Mouse (Mus musculus): ENCODE measurements around the gene Nuak2. TPM values are rescaled to one million over a fixed set of nuclear protein-coding genes. Genes with fewer than 3 reads are reported as not detected.

Gene Nuak2
- polyA plus RNA-seq, 1 experiment from 2014 or later, result 4.2 TPM

DNA sequence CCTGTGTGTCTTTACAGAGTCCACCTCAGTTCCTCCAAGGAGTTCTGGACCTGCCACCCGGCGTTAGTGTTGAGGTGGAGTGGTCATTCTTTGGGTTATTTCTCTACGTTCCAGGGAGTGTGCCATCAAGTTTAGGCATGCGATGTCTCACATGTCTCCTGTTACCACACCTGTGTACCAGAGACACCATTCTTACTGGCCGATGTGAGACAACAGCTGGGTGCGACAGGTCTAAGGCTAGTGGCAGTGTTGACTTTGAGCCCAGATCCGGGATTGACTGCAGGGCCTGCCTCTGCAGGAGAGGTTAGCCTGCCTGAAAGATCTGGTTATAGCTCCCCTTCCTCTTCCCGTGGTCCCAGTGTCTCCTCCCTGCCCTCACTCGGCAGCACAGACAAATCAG lies 38.3 kb downstream of the Nuak2 start:
- 66% methylated on average over 9 of the region's 9 CpGs for WGBS
- Histone ChIP-seq H3K27ac (ENCODE audit: low read length) (no peak overlapping the region), H3K36me3 (ENCODE audit: control insufficient read depth, insufficient read depth, low read length) (peaks cover 17% of the 10 kb centered on the region)

DNA sequence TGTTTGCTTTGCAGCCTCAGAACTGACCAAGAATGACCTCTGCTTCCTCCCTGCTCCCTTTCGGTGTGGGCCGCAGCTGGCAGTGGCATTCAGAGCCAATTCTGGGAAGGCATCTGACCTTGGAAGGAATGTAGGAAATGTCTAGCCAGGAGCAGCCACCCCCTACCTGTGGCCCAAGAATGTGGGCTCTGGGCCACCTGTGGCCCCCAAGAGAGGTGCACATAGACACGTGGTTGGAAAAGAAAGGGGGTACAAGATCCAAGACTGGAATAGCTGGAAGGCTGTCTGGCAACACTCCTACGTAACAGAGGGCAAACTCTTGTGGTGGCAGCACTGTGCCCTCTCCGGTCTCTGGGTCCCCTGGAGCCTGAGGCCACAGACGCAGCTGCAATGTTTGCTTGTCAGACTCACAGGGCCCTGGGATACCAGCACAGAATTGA lies 39.3 kb downstream of the Nuak2 start:
- Histone ChIP-seq H3K27me3 (ENCODE audit: control insufficient read depth, insufficient read depth, low read length) (no peaks in the 10 kb centered on the region), H3K4me2 (replicated peaks; ENCODE audit: low read depth, low read length) (no peak overlapping the region), H3K4me1 (ENCODE audit: control insufficient read depth, insufficient read depth, low read length) (no peaks in the 10 kb centered on the region), H3K9ac (replicated peaks; ENCODE audit: low read depth, low read length) (no peak overlapping the region), H3K27ac (ENCODE audit: low read length) (no peak overlapping the region), H3K4me3 (ENCODE audit: low read depth, low read length) (no peak overlapping the region), H3K9me3 (ENCODE audit: control insufficient read depth, low read depth, low read length) (peaks cover 4% of the 10 kb centered on the region; the same call in 1 of the 2 replicates), H3K36me3 (ENCODE audit: control insufficient read depth, insufficient read depth, low read length) (peaks cover 21% of the 10 kb centered on the region)
- WGBS, result 54% methylated on average over 6 of the region's 6 CpGs
- ATAC-seq (ENCODE audit: insufficient number of reproducible peaks, insufficient read depth, low FRiP score, low read depth), result no peak

More for the DNA sequence above, 38.3 kb downstream of the Nuak2 start:
- no peaks in the 10 kb centered on the region for H3K27me3 ChIP-seq (ENCODE audit: control insufficient read depth, insufficient read depth, low read length)
- no peak overlapping the region for H3K4me3 ChIP-seq (ENCODE audit: low read depth, low read length)
- peaks cover 4% of the 10 kb centered on the region; the same call in 1 of the 2 replicates for H3K9me3 ChIP-seq (ENCODE audit: control insufficient read depth, low read depth, low read length)
- no peaks in the 10 kb centered on the region for H3K4me1 ChIP-seq (ENCODE audit: control insufficient read depth, insufficient read depth, low read length)
- no peak overlapping the region for H3K4me2 ChIP-seq (replicated peaks; ENCODE audit: low read depth, low read length)
- no peak for ATAC-seq (ENCODE audit: insufficient number of reproducible peaks, insufficient read depth, low FRiP score, low read depth)
- H3K9ac ChIP-seq (replicated peaks; ENCODE audit: low read depth, low read length), result no peak overlapping the region

DNA sequence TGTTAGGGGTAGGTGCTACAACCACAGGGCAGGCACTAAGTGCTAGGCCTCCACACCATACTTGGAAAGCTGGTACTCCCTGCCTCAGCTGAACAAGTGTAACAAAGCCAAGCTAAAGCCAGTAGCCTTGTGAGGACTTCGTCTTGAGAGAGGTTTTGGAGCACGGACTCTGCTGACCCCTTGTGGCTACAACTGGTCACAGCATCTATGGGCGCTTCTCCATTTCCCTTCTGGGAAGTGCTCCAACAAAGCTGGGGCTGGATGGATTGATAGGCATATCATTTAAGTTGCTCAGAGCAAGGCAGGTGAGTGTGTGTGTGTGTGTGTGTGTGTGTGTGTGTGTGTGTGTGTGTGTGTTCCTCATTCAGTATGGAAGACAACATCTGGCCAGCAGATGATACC lies 39.9 kb downstream of the Nuak2 start:
- Histone ChIP-seq H3K4me2 (replicated peaks; ENCODE audit: low read depth, low read length) (no peak overlapping the region), H3K9ac (replicated peaks; ENCODE audit: low read depth, low read length) (no peak overlapping the region), H3K36me3 (ENCODE audit: control insufficient read depth, insufficient read depth, low read length) (peaks cover 28% of the 10 kb centered on the region), H3K4me3 (ENCODE audit: low read depth, low read length) (no peak overlapping the region), H3K27ac (ENCODE audit: low read length) (no peak overlapping the region), H3K4me1 (ENCODE audit: control insufficient read depth, insufficient read depth, low read length) (no peaks in the 10 kb centered on the region), H3K9me3 (ENCODE audit: control insufficient read depth, low read depth, low read length) (peaks cover 3% of the 10 kb centered on the region; the same call in 1 of the 2 replicates), H3K27me3 (ENCODE audit: control insufficient read depth, insufficient read depth, low read length) (no peaks in the 10 kb centered on the region)
- WGBS, result under 1% methylated on average over 3 of the region's 3 CpGs
- peak; percentile 42; the same call in 1 of the 2 replicates for ATAC-seq (ENCODE audit: insufficient number of reproducible peaks, insufficient read depth, low FRiP score, low read depth)

DNA sequence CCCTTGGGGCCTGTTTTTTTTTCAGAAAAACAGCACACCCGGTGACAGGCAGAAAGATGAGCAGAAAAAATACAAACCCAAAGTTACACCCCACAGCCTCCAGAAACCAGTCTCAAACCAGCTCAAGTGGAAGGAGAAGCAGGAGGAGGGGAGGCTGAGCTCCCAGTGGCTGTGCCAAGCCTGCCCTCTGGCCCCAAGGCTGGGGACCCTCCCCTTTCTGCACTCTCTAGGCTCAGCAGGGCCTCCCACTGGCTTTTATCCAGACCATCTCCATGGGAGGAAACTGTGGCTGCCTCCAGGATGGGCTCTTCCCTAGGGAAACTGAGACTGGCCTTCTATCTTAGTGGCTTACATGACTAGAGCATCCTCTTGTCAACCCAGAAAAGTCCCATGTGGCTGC lies 40.9 kb downstream of the Nuak2 start:
- no peak for ATAC-seq (ENCODE audit: insufficient number of reproducible peaks, insufficient read depth, low FRiP score, low read depth)
- no peak overlapping the region for H3K9ac ChIP-seq (replicated peaks; ENCODE audit: low read depth, low read length)
- H3K27ac ChIP-seq (ENCODE audit: low read length), result no peak overlapping the region
- no peak overlapping the region for H3K4me2 ChIP-seq (replicated peaks; ENCODE audit: low read depth, low read length)
- H3K9me3 ChIP-seq (ENCODE audit: control insufficient read depth, low read depth, low read length), result no peaks in the 10 kb centered on the region
- no peaks in the 10 kb centered on the region for H3K4me1 ChIP-seq (ENCODE audit: control insufficient read depth, insufficient read depth, low read length)
- H3K36me3 ChIP-seq (ENCODE audit: control insufficient read depth, insufficient read depth, low read length), result peaks cover 32% of the 10 kb centered on the region
- H3K27me3 ChIP-seq (ENCODE audit: control insufficient read depth, insufficient read depth, low read length), result no peaks in the 10 kb centered on the region
- WGBS, result 72% methylated on average over 1 of the region's 1 CpGs
- no peak overlapping the region for H3K4me3 ChIP-seq (ENCODE audit: low read depth, low read length)

GRCm38 (mm10) chr1:132361959-132362358 lies 46.0 kb downstream of the Nuak2 start:
- H3K4me1 ChIP-seq (ENCODE audit: control insufficient read depth, insufficient read depth, low read length), result no peaks in the 10 kb centered on the region
- 66% methylated on average over 6 of the region's 6 CpGs for WGBS
- no peaks in the 10 kb centered on the region for H3K9me3 ChIP-seq (ENCODE audit: control insufficient read depth, low read depth, low read length)
- no peaks in the 10 kb centered on the region for H3K27me3 ChIP-seq (ENCODE audit: control insufficient read depth, insufficient read depth, low read length)
- ATAC-seq (ENCODE audit: insufficient number of reproducible peaks, insufficient read depth, low FRiP score, low read depth), result no peak
- no peak overlapping the region for H3K4me3 ChIP-seq (ENCODE audit: low read depth, low read length)
- H3K27ac ChIP-seq (ENCODE audit: low read length), result no peak overlapping the region
- no peak overlapping the region for H3K4me2 ChIP-seq (replicated peaks; ENCODE audit: low read depth, low read length)
- H3K9ac ChIP-seq (replicated peaks; ENCODE audit: low read depth, low read length), result no peak overlapping the region
- peaks cover 32% of the 10 kb centered on the region for H3K36me3 ChIP-seq (ENCODE audit: control insufficient read depth, insufficient read depth, low read length)

DNA sequence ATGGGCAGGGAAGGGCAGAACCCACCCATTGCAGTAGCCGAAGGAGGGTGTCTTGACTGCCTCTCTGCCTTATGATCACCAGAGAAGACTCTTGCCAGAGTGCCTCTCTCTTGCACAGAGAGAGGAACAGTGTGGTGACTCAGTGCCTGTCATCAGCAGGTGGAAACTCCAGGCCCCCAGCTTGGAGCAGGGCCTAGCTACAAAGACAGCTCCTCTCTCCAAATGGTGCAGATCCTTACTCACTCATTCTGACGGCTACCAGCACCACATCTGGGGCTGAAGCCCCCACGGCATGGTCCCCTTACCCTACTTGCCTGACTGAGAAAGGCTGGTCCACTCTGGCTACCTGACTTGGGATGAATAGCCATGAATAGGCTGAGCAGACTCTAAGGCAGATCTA lies 48.5 kb downstream of the Nuak2 start:
- WGBS, result 76% methylated on average over 3 of the region's 3 CpGs
- no peak overlapping the region for H3K4me2 ChIP-seq (replicated peaks; ENCODE audit: low read depth, low read length)

GRCm38 (mm10) chr1:132364896-132365557 lies 49.1 kb downstream of the Nuak2 start:
- H3K9me3 ChIP-seq (ENCODE audit: control insufficient read depth, low read depth, low read length), result no peaks in the 10 kb centered on the region
- no peak overlapping the region for H3K27ac ChIP-seq (ENCODE audit: low read length)
- no peak overlapping the region for H3K4me2 ChIP-seq (replicated peaks; ENCODE audit: low read depth, low read length)
- H3K9ac ChIP-seq (replicated peaks; ENCODE audit: low read depth, low read length), result no peak overlapping the region
- no peak for ATAC-seq (ENCODE audit: insufficient number of reproducible peaks, insufficient read depth, low FRiP score, low read depth)
- WGBS, result 81% methylated on average over 7 of the region's 7 CpGs
- no peak overlapping the region for H3K4me3 ChIP-seq (ENCODE audit: low read depth, low read length)
- no peaks in the 10 kb centered on the region for H3K27me3 ChIP-seq (ENCODE audit: control insufficient read depth, insufficient read depth, low read length)
- H3K36me3 ChIP-seq (ENCODE audit: control insufficient read depth, insufficient read depth, low read length), result peaks cover 16% of the 10 kb centered on the region
- H3K4me1 ChIP-seq (ENCODE audit: control insufficient read depth, insufficient read depth, low read length), result no peaks in the 10 kb centered on the region

More for the DNA sequence above, 48.5 kb downstream of the Nuak2 start:
- H3K27me3 ChIP-seq (ENCODE audit: control insufficient read depth, insufficient read depth, low read length), result no peaks in the 10 kb centered on the region
- peaks cover 15% of the 10 kb centered on the region for H3K36me3 ChIP-seq (ENCODE audit: control insufficient read depth, insufficient read depth, low read length)
- H3K4me1 ChIP-seq (ENCODE audit: control insufficient read depth, insufficient read depth, low read length), result no peaks in the 10 kb centered on the region
- H3K27ac ChIP-seq (ENCODE audit: low read length), result no peak overlapping the region
- no peaks in the 10 kb centered on the region for H3K9me3 ChIP-seq (ENCODE audit: control insufficient read depth, low read depth, low read length)
- H3K4me3 ChIP-seq (ENCODE audit: low read depth, low read length), result no peak overlapping the region
- H3K9ac ChIP-seq (replicated peaks; ENCODE audit: low read depth, low read length), result no peak overlapping the region
- ATAC-seq (ENCODE audit: insufficient number of reproducible peaks, insufficient read depth, low FRiP score, low read depth), result no peak

GRCm38 (mm10) chr1:132365645-132366044 lies 49.7 kb downstream of the Nuak2 start:
- Histone ChIP-seq H3K4me3 (ENCODE audit: low read depth, low read length) (no peak overlapping the region), H3K4me1 (ENCODE audit: control insufficient read depth, insufficient read depth, low read length) (no peaks in the 10 kb centered on the region), H3K9ac (replicated peaks; ENCODE audit: low read depth, low read length) (no peak overlapping the region), H3K36me3 (ENCODE audit: control insufficient read depth, insufficient read depth, low read length) (peaks cover 10% of the 10 kb centered on the region), H3K9me3 (ENCODE audit: control insufficient read depth, low read depth, low read length) (no peaks in the 10 kb centered on the region), H3K27ac (ENCODE audit: low read length) (no peak overlapping the region), H3K27me3 (ENCODE audit: control insufficient read depth, insufficient read depth, low read length) (no peaks in the 10 kb centered on the region), H3K4me2 (replicated peaks; ENCODE audit: low read depth, low read length) (no peak overlapping the region)
- ATAC-seq (ENCODE audit: insufficient number of reproducible peaks, insufficient read depth, low FRiP score, low read depth), result no peak
- 70% methylated on average over 4 of the region's 4 CpGs for WGBS

DNA sequence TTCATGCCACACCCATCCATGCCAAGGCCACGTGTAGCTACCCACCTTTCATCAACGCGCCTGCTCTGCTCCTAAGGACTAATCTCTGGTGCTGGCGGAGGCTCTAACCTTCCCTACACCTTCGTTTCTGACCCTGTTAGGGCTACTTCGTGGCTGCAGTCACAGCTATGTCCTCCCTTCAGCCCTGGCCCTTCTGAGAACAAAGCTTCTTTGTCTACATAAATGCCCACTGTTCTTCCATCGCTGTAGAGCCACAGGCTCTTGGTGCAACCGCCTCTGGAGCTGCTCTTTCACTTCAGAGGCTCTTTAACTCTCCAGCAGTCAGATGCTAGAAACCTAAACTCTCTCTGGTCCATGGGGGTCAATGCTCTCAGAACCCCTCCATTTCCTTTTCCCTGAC lies 50.3 kb downstream of the Nuak2 start:
- peaks cover 4% of the 10 kb centered on the region for H3K36me3 ChIP-seq (ENCODE audit: control insufficient read depth, insufficient read depth, low read length)
- no peaks in the 10 kb centered on the region for H3K27me3 ChIP-seq (ENCODE audit: control insufficient read depth, insufficient read depth, low read length)
- H3K4me3 ChIP-seq (ENCODE audit: low read depth, low read length), result no peak overlapping the region
- H3K9me3 ChIP-seq (ENCODE audit: control insufficient read depth, low read depth, low read length), result no peaks in the 10 kb centered on the region
- no peak overlapping the region for H3K27ac ChIP-seq (ENCODE audit: low read length)
- WGBS, result 77% methylated on average over 8 of the region's 8 CpGs
- no peak overlapping the region for H3K9ac ChIP-seq (replicated peaks; ENCODE audit: low read depth, low read length)
- no peak overlapping the region for H3K4me2 ChIP-seq (replicated peaks; ENCODE audit: low read depth, low read length)
- peaks cover 1% of the 10 kb centered on the region; the same call in 1 of the 2 replicates for H3K4me1 ChIP-seq (ENCODE audit: control insufficient read depth, insufficient read depth, low read length)
- ATAC-seq (ENCODE audit: insufficient number of reproducible peaks, insufficient read depth, low FRiP score, low read depth), result no peak

Data from stomach, embryonic 14.5 days (tissue).